Mouse (Mus musculus): ENCODE results near the gene Psmb7.
A peak's percentile ranks its signal among the peaks of the same experiment; 100 is the strongest.

The Psmb7 gene

GRCm38 (mm10) chr2:38643625-38644427, at the start of gene Psmb7:
TSS of gene Psmb7 (minus strand) at chr2:38644087.
- peak; percentile 82 for DNase-seq

- peak; percentile 50 for DNase-seq
These were observed 47.7 kb upstream of the Psmb7 start for GRCm38 (mm10) chr2:38691542-38691941.

GRCm38 (mm10) chr2:38689881-38690280, 46.0 kb upstream of the Psmb7 start:
- no peak for DNase-seq

- peak; percentile 74 for DNase-seq
These were observed 45.1 kb upstream of the Psmb7 start for GRCm38 (mm10) chr2:38688791-38689520.

- no peak for DNase-seq
These were observed 41.9 kb upstream of the Psmb7 start for GRCm38 (mm10) chr2:38685746-38686145.

GRCm38 (mm10) chr2:38683083-38683482, 39.2 kb upstream of the Psmb7 start:
- DNase-seq: no peak

GRCm38 (mm10) chr2:38682209-38682608, 38.3 kb upstream of the Psmb7 start:
- no peak for DNase-seq

GRCm38 (mm10) chr2:38678947-38679346, 35.1 kb upstream of the Psmb7 start:
- DNase-seq: no peak

- no peak for DNase-seq
These were observed 31.6 kb upstream of the Psmb7 start for GRCm38 (mm10) chr2:38675366-38675969.

GRCm38 (mm10) chr2:38672496-38672895, 28.6 kb upstream of the Psmb7 start:
- DNase-seq: no peak

GRCm38 (mm10) chr2:38668802-38669580, 25.1 kb upstream of the Psmb7 start:
- no peak for DNase-seq

- no peak for DNase-seq
These were observed 17.5 kb upstream of the Psmb7 start for GRCm38 (mm10) chr2:38661398-38661797.

GRCm38 (mm10) chr2:38658338-38658836, 14.5 kb upstream of the Psmb7 start:
- peak; percentile 85 for DNase-seq

GRCm38 (mm10) chr2:38653694-38654093, 9.8 kb upstream of the Psmb7 start:
- DNase-seq: no peak

- no peak for DNase-seq
These were observed 9.4 kb upstream of the Psmb7 start for GRCm38 (mm10) chr2:38653293-38653619.

GRCm38 (mm10) chr2:38652565-38653292, 8.8 kb upstream of the Psmb7 start:
- no peak for DNase-seq

GRCm38 (mm10) chr2:38652098-38652497, 8.2 kb upstream of the Psmb7 start:
- no peak for DNase-seq

- DNase-seq: no peak
These were observed 6.5 kb upstream of the Psmb7 start for GRCm38 (mm10) chr2:38650340-38650739.

- DNase-seq: no peak
These were observed 3.8 kb upstream of the Psmb7 start for GRCm38 (mm10) chr2:38647661-38648060.

GRCm38 (mm10) chr2:38647201-38647606, 3.3 kb upstream of the Psmb7 start:
- peak; percentile 35 for DNase-seq

- peak; percentile 74 for DNase-seq
These were observed 2.0 kb upstream of the Psmb7 start for GRCm38 (mm10) chr2:38645936-38646335.

- no peak for DNase-seq
These were observed 2.1 kb downstream of the Psmb7 start for GRCm38 (mm10) chr2:38641761-38642160.
